Mouse (Mus musculus): ENCODE data around the gene Mbnl1. TPM values are rescaled to one million over a fixed set of nuclear protein-coding genes. Genes with fewer than 3 reads are reported as not detected.

Mbnl1 gene
- total and polyA plus RNA-seq, 3 experiments = 174 to 332 (median 249) TPM

GRCm38 (mm10) chr3:60481740-60482399, 9.2 kb downstream of the Mbnl1 start:
- DNase-seq (ENCODE audit: extremely low read depth) = peak; percentile 90
- Histone ChIP-seq H3K27me3 (replicated peaks) (no peaks in the 10 kb centered on the region), H3K4me2 (ENCODE audit: insufficient read depth, low read depth, poor library complexity, severe bottlenecking) (peak overlapping the region; percentile 94), H3K27ac (ENCODE audit: insufficient read depth, low read depth) (peak overlapping the region; percentile 99), H3K9ac (ENCODE audit: insufficient read depth, low read depth) (peak overlapping the region; percentile 87), H3K4me1 (ENCODE audit: control insufficient read depth in 1 of 2, insufficient read depth in 2 of 2) (peaks cover 9 to 78% of the 10 kb centered on the region in 2 experiments), H3K9me3 (replicated peaks; ENCODE audit: low read length) (no peaks in the 10 kb centered on the region), H3K36me3 (replicated peaks in 1 of 2; ENCODE audit: control insufficient read depth in 1 of 2, insufficient read depth in 1 of 2, low read length in 1 of 2) (peaks cover 0 to 11% of the 10 kb centered on the region in 2 experiments), H3K4me3 (replicated peaks in 1 of 3; ENCODE audit: low read depth in 2 of 3, low read length in 2 of 3, poor library complexity in 1 of 3) (peak overlapping the region; percentile 17 to 32 (median 22)), H3K79me2 (replicated peaks; ENCODE audit: control insufficient read depth, extremely low read depth, insufficient read depth, poor library complexity, severe bottlenecking) (peaks cover 73% of the 10 kb centered on the region)
- dilution Hi-C loops (cut with MboI; ENCODE audit: extremely low pct_ligation_motif_present, extremely low pct_unique_long_range_greater_than_20kb, low sequenced_read_pairs) (no loop called here), in situ Hi-C loops (cut with MboI; ENCODE audit: low pct_ligation_motif_present, low pct_unique_long_range_greater_than_20kb, low sequenced_read_pairs) (no loop called here)
- TF ChIP-seq MAX (IDR thresholded peaks at IDR 0.05; ENCODE audit: low read length) (peak; percentile 42; the same call in 1 of the 2 replicates), CHD1 (IDR thresholded peaks at IDR 0.05; ENCODE audit: low read depth, low read length) (peak; percentile 84; the same call in 1 of the 2 replicates), BHLHE40 (IDR thresholded peaks at IDR 0.05; ENCODE audit: low read depth, low read length) (peak; percentile 49; the same call in 1 of the 2 replicates), PAX5 (IDR thresholded peaks at IDR 0.05; ENCODE audit: low read length) (no peak), ETS1 (conservative IDR thresholded peaks at IDR 0.05; ENCODE audit: low read depth, low read length) (peak; percentile 83), TCF12 (IDR thresholded peaks at IDR 0.05; ENCODE audit: low read depth, low read length) (peak; percentile 83), SIN3A (IDR thresholded peaks at IDR 0.05; ENCODE audit: low read length) (peak; percentile 87), TBP (conservative IDR thresholded peaks at IDR 0.05; ENCODE audit: low read depth, low read length) (peak; percentile 86), MEF2A (IDR thresholded peaks at IDR 0.05; ENCODE audit: borderline replicate concordance, low read depth, low read length) (peak; percentile 91), RAD21 (IDR thresholded peaks at IDR 0.05; ENCODE audit: low read depth, low read length) (peak; percentile 7), IRF4 (IDR thresholded peaks at IDR 0.05; ENCODE audit: low read depth, low read length) (peak; percentile 99), MXI1 (IDR thresholded peaks at IDR 0.05; ENCODE audit: low read depth, low read length) (peak; percentile 83), NELFE (IDR thresholded peaks at IDR 0.05; ENCODE audit: low read depth, low read length) (0 out of 2 replicates have a peak, but pooled peaks have one; percentile 26), CTCF (conservative IDR thresholded peaks at IDR 0.05 in 1 of 2, IDR thresholded peaks at IDR 0.05 in 1 of 2; ENCODE audit: low read depth in 2 of 2, low read length in 2 of 2) (no peak), POLR2A (IDR thresholded peaks at IDR 0.05; ENCODE audit: low read depth, low read length) (peak; percentile 53), MYC (IDR thresholded peaks at IDR 0.05; ENCODE audit: low read depth, low read length) (peak; percentile 95), SMC3 (IDR thresholded peaks at IDR 0.05; ENCODE audit: low read depth, low read length) (no peak), KAT2A (IDR thresholded peaks at IDR 0.05; ENCODE audit: insufficient replicate concordance, low read length) (no peak), MAZ (IDR thresholded peaks at IDR 0.05; ENCODE audit: low read depth, low read length) (peak; percentile 84; the same call in 1 of the 2 replicates), ELF1 (IDR thresholded peaks at IDR 0.05; ENCODE audit: low read depth, low read length) (0 out of 2 replicates have a peak, but pooled peaks have one; percentile 9), MAFK (IDR thresholded peaks at IDR 0.05; ENCODE audit: insufficient replicate concordance, low read length) (peak; percentile 56; the same call in 1 of the 2 replicates), JUND (conservative IDR thresholded peaks at IDR 0.05; ENCODE audit: low read depth, low read length) (peak; percentile 68), HCFC1 (IDR thresholded peaks at IDR 0.05; ENCODE audit: low read depth, low read length) (no peak; the same call in 1 of the 2 replicates), NRF1 (IDR thresholded peaks at IDR 0.05; ENCODE audit: low read depth, low read length) (no peak), E2F4 (IDR thresholded peaks at IDR 0.05; ENCODE audit: insufficient replicate concordance, low read depth, low read length) (no peak), ZC3H11A (IDR thresholded peaks at IDR 0.05; ENCODE audit: low read depth, low read length) (no peak), POLR2AphosphoS2 (IDR thresholded peaks at IDR 0.05; ENCODE audit: low read depth, low read length) (no peak), JUN (IDR thresholded peaks at IDR 0.05; ENCODE audit: insufficient read depth, low read depth, low read length) (peak; percentile 43; the same call in 1 of the 2 replicates), USF1 (IDR thresholded peaks at IDR 0.05; ENCODE audit: low read depth, low read length) (no peak), GABPA (IDR thresholded peaks at IDR 0.05; ENCODE audit: insufficient replicate concordance, low read depth, low read length) (no peak), UBTF (IDR thresholded peaks at IDR 0.05; ENCODE audit: low read depth, low read length) (0 out of 2 replicates have a peak, but pooled peaks have one; percentile 33), RCOR1 (conservative IDR thresholded peaks at IDR 0.05; ENCODE audit: low read depth, low read length) (peak; percentile 94), EP300 (IDR thresholded peaks at IDR 0.05; ENCODE audit: low read length) (peak; percentile 99), ZNF384 (IDR thresholded peaks at IDR 0.05; ENCODE audit: low read depth, low read length) (no peak; the same call in 1 of the 2 replicates), CHD2 (IDR thresholded peaks at IDR 0.05; ENCODE audit: low read length) (no peak; the same call in 1 of the 2 replicates), ZMIZ1 (IDR thresholded peaks at IDR 0.05; ENCODE audit: low read depth, low read length) (peak; percentile 34)

Measured in CH12.LX (cell line).